8 mouse cellular contexts compared by ENCODE assay signal in the genomic region with DNA sequence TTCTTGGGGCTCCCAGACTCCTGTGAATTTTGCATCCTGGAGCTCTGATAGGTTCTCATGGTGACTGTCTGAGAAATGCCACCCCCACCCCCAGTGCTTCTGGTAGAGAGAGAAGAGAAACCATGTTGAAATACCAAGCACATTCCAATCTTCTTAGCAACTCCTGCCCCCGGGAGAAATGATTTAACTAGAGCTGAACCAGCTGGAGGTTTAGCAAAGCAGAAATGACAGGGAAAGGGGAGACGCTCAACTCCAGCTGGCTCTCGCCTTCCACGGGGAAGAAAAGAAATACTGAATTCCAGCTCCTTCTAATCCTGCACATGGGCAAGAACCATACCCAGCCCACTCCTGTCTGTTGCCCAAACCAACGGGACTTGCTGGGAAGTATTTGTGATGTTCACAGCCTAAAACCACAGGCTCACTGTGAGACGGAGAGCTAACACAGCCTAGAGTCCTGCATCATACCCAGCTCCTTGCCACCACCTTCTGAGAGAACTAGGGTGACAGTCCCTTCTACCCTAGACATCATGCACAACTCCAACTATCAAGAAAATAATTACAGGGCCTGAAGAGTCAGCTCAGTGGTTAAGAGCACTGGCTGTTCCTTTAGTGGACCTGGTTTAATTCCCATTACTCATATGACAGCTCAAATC. TPM values are rescaled to one million over a fixed set of nuclear protein-coding genes. Genes with fewer than 3 reads are reported as not detected.
DNase-seq lines count a peak whose midpoint lies in the region; ATAC-seq lines count a peak whose summit lies in the region.

No protein-coding gene starts in this region.

- DNase-seq in urinary bladder, postnatal 14 days (ENCODE audit: low spot score), result peak; percentile 37
- no peak for DNase-seq in urinary bladder, adult 18-20 months (ENCODE audit: low spot score in 2 of 2)
- peak; percentile 70 for DNase-seq in heart, adult 18-20 months
- peak; percentile 46 for DNase-seq in kidney, adult 9 months
- no peak for DNase-seq in cerebellum, adult 11 months

- H3K27me3 ChIP-seq in liver, embryonic 12.5 days (replicated peaks), result no peaks in the 10 kb centered on the region
- H3K27me3 ChIP-seq in neural tube, embryonic 15.5 days (replicated peaks), result no peaks in the 10 kb centered on the region

- no peaks in the 10 kb centered on the region for H3K4me1 ChIP-seq in liver, embryonic 12.5 days
- H3K4me1 ChIP-seq in neural tube, embryonic 15.5 days, result peaks cover 17% of the 10 kb centered on the region

- no peak overlapping the region for H3K9ac ChIP-seq in liver, embryonic 12.5 days
- H3K9ac ChIP-seq in neural tube, embryonic 15.5 days (replicated peaks), result no peak overlapping the region

- peaks cover 3% of the 10 kb centered on the region; the same call in 1 of the 2 replicates for H3K9me3 ChIP-seq in liver, embryonic 12.5 days (replicated peaks)
- no peaks in the 10 kb centered on the region for H3K9me3 ChIP-seq in neural tube, embryonic 15.5 days (replicated peaks)

- H3K4me2 ChIP-seq in liver, embryonic 12.5 days, result no peak overlapping the region
- peak overlapping the region; percentile 15; the same call in 1 of the 2 replicates for H3K4me2 ChIP-seq in neural tube, embryonic 15.5 days

- H3K4me3 ChIP-seq in liver, embryonic 12.5 days, result no peak overlapping the region
- no peak overlapping the region for H3K4me3 ChIP-seq in neural tube, embryonic 15.5 days (replicated peaks)

- ATAC-seq in liver, embryonic 12.5 days, result no peak
- ATAC-seq in neural tube, embryonic 15.5 days (ENCODE audit: low FRiP score), result no peak
- no peak for ATAC-seq in megakaryocyte progenitor cell, adult 5-6 weeks (replicated peaks; ENCODE audit: poor library complexity)

- 33% methylated on average over 6 of the region's 6 CpGs for WGBS in liver, embryonic 12.5 days (ENCODE audit: insufficient replicate concordance)
- WGBS in neural tube, embryonic 15.5 days, result 43% methylated on average over 6 of the region's 6 CpGs

- no peaks in the 10 kb centered on the region for H3K36me3 ChIP-seq in liver, embryonic 12.5 days
- no peaks in the 10 kb centered on the region for H3K36me3 ChIP-seq in neural tube, embryonic 15.5 days

- H3K27ac ChIP-seq in liver, embryonic 12.5 days, result peak overlapping the region; percentile 62
- peak overlapping the region; percentile 58 for H3K27ac ChIP-seq in neural tube, embryonic 15.5 days (replicated peaks)

RNA-seq across cellular contexts. Expression of a gene that starts 15.7 kb away (rescaled TPM):
- total RNA-seq in heart, adult 18-20 months (2021), result 100 to 1,000 TPM; 152 to 155 TPM
- polyA plus RNA-seq in liver, embryonic 12.5 days (2016; fragmentation: Nextera tagmentation; extraction: Ambion mirVana), result 4.7 and 5.2 TPM in 2 replicates
- 14.4 and 15.9 TPM in 2 replicates for polyA plus RNA-seq in neural tube, embryonic 15.5 days (2015; fragmentation: Nextera tagmentation; extraction: Ambion mirVana)
- not detected in 2 replicates for total RNA-seq in megakaryocyte progenitor cell, adult 5-6 weeks (2015)
- not detected in 2 replicates for total RNA-seq in megakaryocyte progenitor cell, adult 5-6 weeks (2017)

Comparison
In these comparisons a context has a peak if more than half of its experiments do, and no peak if none do; other contexts are left out.
1. DNase-seq: peak in urinary bladder, postnatal 14 days (single experiment), heart, adult 18-20 months (2 of 2) and kidney, adult 9 months (single experiment); none in urinary bladder, adult 18-20 months (0 of 2) and cerebellum, adult 11 months (single experiment).
2. RNA of a gene that starts 15.7 kb away (total RNA-seq): 152 to 155 TPM in heart, adult 18-20 months; not detected in megakaryocyte progenitor cell, adult 5-6 weeks; every median in the first group is over 100 times any median in the second.